Mouse (Mus musculus) embryo, embryonic 11 days (tissue): ENCODE data around the gene Yeats2.
A peak's percentile ranks its signal among the peaks of the same experiment; 100 is the strongest.
"Not testable (repeated sequence)": the region's sequence is repeated elsewhere in the genome, so short reads cannot be mapped to it uniquely, and the experiment has no call there.

Experiments
- DNase-seq: peaks from one replicate; pipeline ENCODE4 v3.0.0-alpha.2; 2015

Yeats2 gene

DNA sequence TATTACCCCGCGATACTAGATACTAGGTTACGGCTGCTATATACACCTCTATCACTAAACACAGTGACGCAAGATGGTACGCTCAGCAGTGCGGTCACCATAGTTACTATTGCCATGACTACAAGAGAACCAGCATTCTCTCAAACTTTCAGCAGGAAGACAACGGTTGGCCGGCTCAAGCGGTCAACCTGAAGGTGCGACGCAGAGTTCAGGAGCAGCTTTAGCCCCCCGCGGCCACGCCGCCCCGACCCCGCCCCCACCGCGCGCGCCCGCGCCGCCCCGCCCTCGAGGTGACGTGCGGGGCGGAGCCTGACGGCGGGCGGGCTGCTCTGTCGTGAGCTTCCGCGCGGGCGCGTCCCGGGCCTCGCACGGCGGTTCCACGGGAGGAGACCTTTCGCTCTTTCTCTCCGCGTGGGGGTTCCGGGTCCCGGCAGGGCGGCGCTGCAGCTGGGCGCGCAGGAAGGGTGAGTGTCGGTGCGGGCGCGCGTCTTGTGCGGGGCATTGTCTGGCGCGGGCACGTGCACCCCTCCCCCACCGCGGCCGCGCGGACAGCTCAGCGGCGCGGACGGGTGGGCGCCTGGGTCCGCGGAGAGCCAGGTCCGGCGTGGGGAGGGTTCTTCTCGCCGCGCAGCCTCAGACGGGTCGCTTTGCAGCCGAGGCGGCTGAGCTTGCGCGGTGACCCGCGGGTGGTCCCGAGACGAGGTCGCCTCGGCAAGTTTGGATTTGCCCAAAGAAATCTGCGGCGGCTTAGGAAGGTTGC is at the start of gene Yeats2:
Gene Yeats2 (plus strand): TSS at position 292 of the 760 bp plus-strand sequence.
- peak; percentile 89 for DNase-seq

DNA sequence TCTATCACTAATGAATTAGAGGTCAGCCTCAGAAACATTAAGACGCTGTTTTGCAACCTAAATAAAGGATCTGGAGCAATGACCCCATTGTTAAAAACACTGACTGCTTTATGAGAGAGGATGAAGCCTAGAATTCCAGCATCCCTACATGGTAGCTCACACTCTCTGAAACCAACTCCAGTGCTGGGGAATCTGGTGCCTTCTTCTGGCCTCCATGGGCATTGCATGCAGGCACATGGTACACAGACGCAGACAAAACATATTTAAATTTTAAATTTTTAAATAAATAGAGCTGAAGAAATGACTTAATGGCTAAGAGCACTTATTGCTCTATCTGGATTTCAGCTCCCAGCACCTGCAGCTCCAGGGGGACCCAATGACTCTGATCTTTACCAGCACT is 44.9 kb upstream of the Yeats2 start:
- peak; percentile 32 for DNase-seq

DNA sequence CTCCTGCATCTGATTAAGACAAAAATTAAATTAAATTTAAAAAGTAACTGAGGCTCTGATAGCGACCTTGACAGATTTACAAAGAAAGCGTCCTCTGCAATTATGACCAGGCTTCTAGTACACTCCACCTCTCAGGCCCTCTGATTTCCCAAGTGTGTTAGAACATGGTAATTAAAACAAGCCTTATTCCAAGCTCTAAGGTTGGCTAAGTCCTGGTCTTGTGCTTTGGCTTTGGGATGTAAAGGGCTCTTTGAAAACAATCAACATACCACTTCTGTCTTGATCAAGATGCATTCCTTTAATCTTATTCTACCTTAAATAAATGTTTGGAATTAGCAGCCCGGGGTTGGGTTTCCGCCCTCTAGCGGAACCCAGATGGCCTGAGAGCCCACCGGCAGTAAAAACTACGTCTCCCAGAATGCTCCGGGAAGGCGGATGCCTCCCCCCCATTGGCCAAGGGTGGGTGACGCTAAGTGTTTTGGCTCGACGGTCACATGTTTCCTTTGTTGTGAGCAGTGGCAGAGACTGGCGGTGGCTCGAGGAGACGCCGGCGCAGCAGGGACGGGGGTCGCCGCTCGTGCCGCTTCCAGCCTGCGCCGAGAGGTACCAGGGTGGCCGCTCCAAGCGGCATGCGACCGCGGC is 43.7 kb upstream of the Yeats2 start, which contains the start of gene Klhl24:
Gene Klhl24 (plus strand): TSS at position 474 of the 642 bp plus-strand sequence.
- peak; percentile 97 for DNase-seq

DNA sequence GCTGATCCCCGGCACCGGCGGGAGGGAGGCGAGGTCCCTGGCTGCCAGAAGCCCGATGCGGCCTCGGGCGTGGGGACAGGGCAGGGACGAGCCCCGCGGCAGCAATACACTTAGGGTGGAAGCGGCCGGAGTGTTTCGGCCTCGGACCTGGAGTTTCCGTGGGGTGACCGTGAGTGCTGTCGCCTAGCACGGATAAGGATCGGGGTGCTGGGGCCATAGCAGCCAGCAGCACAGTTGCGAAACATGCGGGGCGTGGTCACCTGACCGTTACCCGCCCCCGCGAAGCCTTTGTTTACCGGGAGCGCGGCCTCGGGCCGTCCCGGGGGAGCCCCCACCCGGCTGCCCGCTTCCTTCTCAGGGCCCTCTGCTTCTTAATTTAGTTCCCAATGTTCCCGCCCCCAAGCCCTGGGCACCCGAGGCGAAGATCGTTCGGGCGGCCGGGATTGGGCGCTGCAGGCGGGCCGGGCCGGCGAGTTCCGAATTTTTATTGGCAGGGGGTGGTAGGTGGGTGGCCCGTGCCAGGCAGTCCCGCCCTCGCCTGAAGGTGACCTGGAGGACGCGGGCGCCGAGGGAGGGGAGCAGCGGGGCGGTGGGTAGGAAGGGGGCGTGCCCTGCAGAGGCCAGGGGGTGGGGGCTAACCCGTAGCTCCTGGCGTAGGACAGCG is 43.0 kb upstream of the Yeats2 start:
- DNase-seq: peak; percentile 95

DNA sequence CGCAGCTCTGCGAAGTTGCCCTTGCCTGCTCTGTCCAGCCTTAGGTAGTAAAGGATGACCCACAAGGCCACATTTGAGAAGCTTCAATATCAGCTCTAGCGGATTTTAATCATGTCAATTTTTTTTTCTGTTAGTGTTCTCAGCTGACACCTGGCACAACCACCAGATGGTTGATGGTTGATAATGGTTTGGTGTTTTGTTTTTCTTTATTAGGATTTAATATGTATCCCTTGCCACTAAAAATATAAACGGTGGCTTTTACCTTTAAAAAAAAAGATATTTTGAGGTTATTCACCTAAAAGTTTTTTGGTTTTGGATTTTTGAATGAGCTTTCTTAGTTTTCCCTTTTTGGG is 42.5 kb upstream of the Yeats2 start:
- DNase-seq: no peak

DNA sequence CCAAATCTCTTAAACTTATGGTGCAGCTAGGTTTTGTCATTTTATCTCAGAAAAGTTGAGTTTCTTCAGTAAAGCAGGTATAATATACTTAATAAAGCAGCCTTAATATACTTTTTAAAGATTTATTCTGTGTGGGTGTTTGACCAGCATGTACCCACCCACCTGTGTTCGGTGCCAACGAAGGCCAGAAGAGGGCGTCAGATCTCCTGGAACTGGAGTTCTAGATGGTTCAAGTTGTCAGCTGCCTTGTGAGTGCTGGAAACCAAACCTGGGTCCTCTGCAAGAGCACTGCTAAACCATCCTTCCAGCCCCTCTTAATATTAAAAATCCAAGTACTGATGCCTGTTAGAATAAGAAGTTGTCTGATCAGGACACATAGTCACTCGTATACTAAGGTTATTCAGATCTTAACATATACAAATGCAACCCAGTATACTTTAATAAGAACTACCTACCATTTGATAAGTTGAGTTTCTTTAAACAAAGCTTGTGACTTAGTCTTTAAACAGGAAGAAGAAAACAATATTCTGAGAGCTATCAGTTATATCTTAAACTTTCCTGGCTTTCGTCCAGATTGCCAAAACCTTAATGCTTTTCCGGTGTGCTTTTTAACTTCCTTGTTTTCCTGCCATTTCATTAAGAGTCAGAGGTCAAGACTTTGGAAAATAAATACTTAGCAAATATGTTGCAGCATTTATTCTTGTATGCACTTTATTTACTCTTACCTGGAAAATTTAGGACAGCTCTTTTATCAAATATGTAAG is 41.8 kb upstream of the Yeats2 start:
- DNase-seq: no peak

DNA sequence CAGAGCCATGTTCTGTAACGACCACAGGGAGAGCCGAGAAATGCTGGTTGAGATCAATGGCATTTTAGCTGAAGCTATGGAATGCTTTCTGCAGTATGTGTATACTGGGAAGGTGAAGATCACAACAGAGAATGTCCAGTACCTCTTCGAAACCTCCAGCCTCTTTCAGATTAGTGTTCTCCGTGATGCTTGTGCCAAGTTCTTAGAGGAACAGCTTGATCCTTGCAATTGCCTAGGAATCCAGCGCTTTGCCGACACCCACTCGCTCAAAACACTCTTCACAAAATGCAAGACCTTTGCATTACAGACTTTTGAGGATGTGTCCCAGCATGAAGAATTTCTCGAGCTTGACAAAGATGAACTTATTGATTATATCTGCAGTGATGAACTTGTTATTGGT is 33.9 kb upstream of the Yeats2 start:
- no peak for DNase-seq

- no peak for DNase-seq
Observed at GRCm38 (mm10) chr16:20108961-20109360, 31.9 kb upstream of the Yeats2 start.

- DNase-seq: no peak
Observed at GRCm38 (mm10) chr16:20112649-20113048, 28.2 kb upstream of the Yeats2 start.

GRCm38 (mm10) chr16:20116069-20116468 is 24.8 kb upstream of the Yeats2 start:
- DNase-seq: no peak

- DNase-seq: not testable (repeated sequence)
Observed at GRCm38 (mm10) chr16:20126319-20126883, 14.5 kb upstream of the Yeats2 start.

GRCm38 (mm10) chr16:20130397-20130796 is 10.5 kb upstream of the Yeats2 start:
- no peak for DNase-seq

DNA sequence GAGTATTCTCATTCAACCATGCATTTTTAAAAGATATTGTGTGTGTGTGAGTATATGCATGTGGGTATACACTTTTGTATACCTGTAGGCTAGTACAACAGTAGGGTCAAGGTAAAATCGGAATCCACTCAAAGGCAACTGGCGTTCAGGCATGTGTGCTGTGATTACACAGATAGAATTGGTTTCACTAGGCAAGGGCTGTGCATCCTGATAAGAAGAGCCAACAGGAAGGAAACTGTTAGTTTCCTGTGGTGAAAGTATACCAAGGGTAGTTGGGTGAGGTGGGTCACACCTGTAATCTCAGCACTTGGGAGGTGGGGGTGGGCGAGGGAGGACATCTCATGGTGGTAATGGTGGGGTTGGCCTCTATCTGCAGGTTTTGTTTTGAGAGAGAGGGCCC is 3.7 kb downstream of the Yeats2 start:
- DNase-seq: no peak

- DNase-seq: no peak
Observed at GRCm38 (mm10) chr16:20151991-20152390, 11.1 kb downstream of the Yeats2 start.

DNA sequence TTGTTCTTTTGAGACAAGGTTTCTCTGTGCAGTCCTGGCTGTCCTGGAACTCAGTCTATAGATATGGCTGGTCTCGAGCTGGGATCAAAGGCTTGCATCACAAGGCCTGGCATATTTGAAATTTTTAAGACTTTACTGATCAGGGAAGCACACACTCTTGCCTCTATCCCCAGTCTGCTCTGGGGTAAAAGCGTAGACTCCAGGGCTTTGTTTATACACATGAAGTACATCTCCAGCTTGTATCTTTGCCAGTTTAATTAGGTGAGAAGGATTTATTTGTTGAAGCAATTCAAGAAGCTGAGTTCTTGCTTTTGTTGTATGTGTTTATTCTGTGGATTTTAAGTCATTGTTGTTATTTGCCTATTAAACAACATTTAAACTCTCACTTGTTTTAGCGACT is 12.9 kb downstream of the Yeats2 start:
- no peak for DNase-seq

DNA sequence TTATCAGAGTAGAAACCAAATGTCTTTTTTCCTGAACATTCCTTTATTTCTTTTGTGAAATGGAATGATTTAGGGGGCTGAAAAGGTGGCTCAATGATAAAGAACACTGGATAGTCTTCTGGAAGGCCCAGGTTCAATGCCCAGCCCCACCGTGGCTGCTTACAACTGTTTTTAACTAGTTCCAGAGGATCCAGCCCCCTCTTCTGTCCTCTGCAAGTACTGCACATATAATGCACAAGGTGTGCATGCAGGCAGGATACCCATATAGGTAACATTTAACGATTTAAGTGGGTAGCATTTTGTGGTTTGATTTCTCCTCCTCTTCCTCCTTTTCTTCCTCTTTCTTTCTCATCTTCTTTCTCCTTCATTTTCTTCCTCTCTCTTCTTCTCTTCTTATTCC is 19.3 kb downstream of the Yeats2 start:
- no peak for DNase-seq

- DNase-seq: no peak
Observed at GRCm38 (mm10) chr16:20169071-20169470, 28.2 kb downstream of the Yeats2 start.

DNA sequence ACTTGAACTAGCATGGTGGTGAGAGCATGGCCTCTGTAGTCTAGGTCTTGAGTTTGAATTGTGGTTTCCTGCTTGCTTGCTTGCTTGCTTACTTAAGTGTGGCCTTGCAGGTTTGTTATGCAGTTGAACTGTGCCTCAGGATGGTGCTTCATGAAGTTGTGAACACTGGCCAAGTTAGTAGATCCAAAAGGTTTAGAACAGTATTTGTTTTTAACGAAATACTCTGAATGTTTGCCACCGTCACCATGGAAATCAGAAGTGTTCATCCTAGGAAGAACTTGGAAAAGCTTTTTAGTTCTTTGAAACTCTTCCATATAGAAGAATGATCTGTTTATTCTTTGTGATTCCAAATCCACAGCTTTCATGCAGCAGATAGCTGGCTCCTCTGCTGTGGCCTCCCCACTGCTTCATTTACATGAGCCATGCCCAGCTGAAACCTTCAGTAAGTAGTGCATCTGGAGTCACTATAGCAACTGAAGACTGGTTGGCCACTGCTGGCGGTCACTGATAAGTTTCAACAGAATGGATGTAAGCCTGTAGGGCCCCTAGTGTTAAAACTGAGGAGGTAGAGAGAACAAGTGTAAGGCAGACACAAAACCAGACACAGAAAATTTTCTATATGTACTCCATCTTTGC is 28.7 kb downstream of the Yeats2 start:
- peak; percentile 5 for DNase-seq

DNA sequence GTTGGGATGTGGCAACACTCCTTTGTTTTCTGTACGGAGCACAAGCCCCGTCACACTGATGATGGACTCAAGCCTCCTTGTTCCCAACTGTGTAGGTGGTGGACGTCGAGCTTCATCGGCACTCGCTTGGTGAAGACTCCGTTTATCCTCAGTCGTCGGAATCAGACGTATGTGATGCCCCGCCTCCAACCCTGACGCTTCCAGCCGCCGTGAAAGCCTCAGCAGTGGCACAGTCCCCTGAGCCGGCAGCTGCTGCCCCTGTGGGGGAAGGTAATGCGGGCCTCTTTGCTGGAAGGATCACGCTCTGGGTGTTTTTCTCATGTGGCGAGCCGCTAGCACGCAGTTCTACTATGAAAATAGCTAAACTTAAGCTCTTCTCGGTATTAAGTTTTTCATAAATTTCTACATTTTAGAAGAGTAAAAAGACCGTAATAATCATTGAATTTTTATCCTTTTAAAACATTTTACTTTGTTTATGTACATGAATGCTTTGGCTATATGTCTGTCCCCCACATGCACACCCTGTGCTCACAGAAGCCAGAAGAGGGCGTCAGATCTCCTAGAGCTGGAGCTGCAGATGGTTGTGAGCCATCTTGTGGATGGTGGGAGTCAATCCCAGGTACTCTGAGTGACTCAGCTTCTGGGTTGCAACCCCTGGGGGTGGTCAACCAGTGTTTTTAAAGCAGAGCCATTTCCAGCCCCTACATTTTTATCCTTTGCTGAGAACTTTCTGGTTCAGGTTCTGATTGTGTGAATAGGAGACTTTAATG is 38.7 kb downstream of the Yeats2 start:
- no peak for DNase-seq

- DNase-seq: peak; percentile 28
Observed at GRCm38 (mm10) chr16:20185368-20185767, 44.5 kb downstream of the Yeats2 start.

GRCm38 (mm10) chr16:20191161-20191882 is 50.5 kb downstream of the Yeats2 start:
- no peak for DNase-seq
